Mouse (Mus musculus) ES-E14 (cell line): Measurements from ENCODE around the gene Ccr2.

ENCODE experiments used
- MAFK ChIP-seq: IDR thresholded peaks from 2 replicates; pipeline ENCODE4 v1.6.1; 2014; ENCODE audit warnings: mild to moderate bottlenecking, low read depth, low read length, inconsistent platforms; ENCODE audit not compliant: insufficient read depth
- ZNF384 ChIP-seq: IDR thresholded peaks from 2 replicates; pipeline ENCODE4 v1.6.1; 2012; ENCODE audit warnings: low read depth, low read length, inconsistent platforms

DNA sequence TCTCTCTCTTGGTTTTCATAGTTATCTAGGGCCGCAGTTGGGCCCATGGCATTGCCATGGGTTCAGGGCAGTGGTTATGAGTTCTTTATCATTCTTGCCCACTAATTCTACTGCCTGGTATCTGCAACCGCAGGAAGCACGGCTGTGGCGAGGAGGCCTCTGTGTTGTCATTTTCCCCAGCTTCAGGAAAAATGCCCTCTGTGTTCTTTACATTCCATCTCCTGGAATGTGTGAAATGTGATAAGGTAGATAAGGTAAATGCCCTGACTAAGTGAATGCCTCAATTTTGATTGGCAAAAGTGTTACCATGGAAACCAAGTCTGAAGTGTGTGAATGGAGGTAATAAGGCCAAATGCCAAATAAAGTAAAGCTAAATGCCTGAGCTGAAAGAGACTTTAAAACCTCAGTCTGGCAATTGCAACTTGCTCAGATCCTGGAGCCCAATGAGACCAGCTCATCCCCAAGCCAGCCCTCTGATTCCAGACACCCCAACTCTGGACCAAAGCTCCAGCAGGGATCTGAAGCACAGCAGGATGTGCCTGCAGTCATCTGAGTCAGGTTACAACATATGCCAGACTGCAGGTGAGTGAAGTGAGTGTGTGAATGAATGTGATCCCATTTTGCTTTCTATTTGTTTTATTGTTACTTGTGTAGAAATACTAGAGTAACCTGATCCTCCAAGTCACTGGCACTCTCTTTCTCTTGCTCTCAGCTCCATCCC is 36.5 kb downstream of the Ccr2 start:
- TF ChIP-seq MAFK = no peak
- TF ChIP-seq ZNF384 = no peak
